Mouse (Mus musculus): ENCODE data around the gene B230217C12Rik.

- TF ChIP-seq POLR2A (IDR thresholded peaks at IDR 0.05; ENCODE audit: insufficient read depth, low read depth, low read length), result no peak
- no peak for TF ChIP-seq CTCF (IDR thresholded peaks at IDR 0.05; ENCODE audit: insufficient read depth, low read depth, low read length)
Observed at GRCm38 (mm10) chr11:97851601-97852000, 11.0 kb downstream of the B230217C12Rik start.

Measured in olfactory bulb, adult 2 months (tissue).